Mouse (Mus musculus) spleen, adult 18-20 months (tissue): ENCODE data around the gene Nudt4.

ENCODE experiments used
- DNase-seq, 2 experiments: peaks; one replicate each; pipeline ENCODE4 v3.0.0; 2022; ENCODE audit warnings: mixed read lengths in 2 of 2

Gene Nudt4

GRCm38 (mm10) chr10:95563851-95564845 is at the start of gene Nudt4:
Nudt4 (minus strand) TSS chr10:95564146.
- peak; percentile 72 to 83 for DNase-seq

- no peak for DNase-seq
Observed at GRCm38 (mm10) chr10:95611331-95611721, 47.4 kb upstream of the Nudt4 start.

GRCm38 (mm10) chr10:95610666-95611330 is 46.9 kb upstream of the Nudt4 start:
- no peak for DNase-seq

DNA sequence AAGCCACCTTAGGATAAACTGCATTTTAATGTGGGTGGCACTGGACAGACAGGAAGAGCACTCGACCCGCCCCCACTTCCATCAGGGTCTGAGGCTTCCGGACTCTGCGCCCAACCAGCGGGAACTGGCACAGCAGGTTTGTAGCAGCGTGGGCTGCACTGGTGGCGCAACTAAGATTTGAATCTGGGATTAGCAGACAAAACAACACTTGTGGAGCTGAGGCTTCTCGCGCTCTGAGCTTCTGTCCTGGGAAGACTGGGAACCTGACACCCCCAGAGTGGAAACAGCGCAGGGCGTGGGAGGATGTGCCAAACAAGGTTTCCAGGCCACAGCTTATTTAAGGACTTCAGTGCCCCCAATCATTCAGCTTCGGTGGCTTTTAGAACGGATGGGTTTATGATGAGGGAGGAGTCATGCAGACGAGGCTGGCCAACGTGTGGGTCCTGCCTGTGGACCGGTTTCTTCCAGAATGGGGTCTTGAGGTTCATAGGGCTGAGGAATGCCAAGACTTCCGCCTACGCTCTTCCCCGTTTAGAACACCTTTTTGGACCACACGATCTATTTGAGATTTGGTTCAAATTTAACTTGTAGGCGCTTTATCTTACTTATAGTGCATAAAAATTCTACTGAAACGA is 41.1 kb upstream of the Nudt4 start:
- no peak for DNase-seq

GRCm38 (mm10) chr10:95600527-95600926 is 36.6 kb upstream of the Nudt4 start:
- DNase-seq, result no peak

DNA sequence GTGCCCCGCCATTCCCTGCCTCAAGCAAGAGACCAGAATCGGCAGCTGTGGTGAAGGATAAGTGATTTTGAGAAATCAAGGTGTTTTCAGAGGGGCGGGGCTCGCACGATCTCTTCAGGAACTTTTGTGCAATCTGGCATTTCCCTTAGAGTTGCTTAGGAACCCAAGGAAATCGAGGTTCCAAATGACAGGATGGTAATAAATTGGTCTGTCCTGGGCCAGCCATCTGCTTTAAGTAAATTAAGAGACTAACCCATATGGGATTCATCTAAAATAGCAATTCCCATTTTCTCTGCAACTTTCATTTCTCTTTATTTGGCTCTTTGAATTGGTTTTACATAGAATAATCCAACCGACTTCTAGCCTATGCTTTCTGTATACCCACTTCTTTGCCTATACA is 35.8 kb upstream of the Nudt4 start:
- DNase-seq, result no peak

- DNase-seq, result no peak
Observed at GRCm38 (mm10) chr10:95598056-95598587, 34.2 kb upstream of the Nudt4 start.

DNA sequence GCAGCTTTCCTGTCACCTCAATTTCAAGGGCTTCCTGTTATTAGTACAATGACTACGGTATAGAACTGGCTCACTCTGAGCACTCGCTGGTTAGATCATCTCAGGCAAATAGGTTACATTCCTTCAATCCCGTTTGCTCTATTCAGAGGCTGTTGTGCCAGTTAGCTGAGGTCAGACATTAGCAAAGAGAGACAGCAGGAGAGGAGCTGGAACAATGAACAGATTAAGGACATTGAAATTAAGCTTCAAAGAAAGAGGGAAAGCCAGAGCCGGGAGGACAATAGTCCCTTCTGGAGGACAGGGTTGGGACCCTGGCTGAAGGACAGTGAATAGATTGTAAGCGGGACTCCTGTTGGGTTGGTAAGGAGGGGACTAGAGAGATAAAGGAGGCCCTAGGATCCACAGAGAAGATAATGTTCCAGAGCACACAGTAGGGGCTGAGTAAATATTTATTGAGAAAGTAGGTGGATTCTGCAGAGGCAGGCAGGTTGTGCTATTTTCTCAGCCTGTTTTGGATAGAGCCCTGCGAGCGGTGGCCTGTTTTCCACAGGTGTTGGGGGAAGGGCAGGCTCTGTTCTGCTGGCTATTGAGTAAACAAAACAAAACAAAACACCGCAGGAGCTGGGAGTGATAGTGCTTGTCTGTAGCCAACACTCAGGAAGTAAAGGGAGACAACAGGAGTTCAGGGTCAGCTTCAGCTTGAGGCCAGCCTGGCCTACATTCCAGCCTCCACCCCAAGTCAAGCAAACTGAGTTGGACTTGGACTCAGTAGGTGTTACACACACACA is 32.1 kb upstream of the Nudt4 start:
- DNase-seq, result no peak

GRCm38 (mm10) chr10:95594414-95594813 is 30.5 kb upstream of the Nudt4 start:
- DNase-seq, result no peak

GRCm38 (mm10) chr10:95591257-95591656 is 27.3 kb upstream of the Nudt4 start:
- DNase-seq, result no peak

DNA sequence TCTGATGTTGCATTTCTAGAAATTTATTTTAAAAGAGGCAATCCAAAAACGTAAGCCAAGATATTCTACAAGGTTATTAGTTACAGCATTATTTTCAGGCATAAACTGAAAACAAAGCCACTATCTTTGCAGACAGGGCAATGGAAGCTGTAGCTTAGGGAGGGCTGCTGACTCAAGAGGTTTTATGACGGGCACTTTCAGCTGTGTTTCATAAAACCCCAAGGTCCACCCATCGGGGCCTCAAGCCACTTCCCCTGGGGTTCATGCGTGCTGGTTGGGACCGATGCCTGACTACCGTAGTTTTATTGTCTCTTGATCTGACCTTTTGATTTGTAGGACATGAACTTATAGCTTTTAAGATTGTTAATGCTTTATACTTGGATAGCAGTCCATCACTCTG is 26.2 kb upstream of the Nudt4 start:
- no peak for DNase-seq

- DNase-seq, result no peak
Observed at GRCm38 (mm10) chr10:95589196-95589595, 25.2 kb upstream of the Nudt4 start.

- DNase-seq, result no peak
Observed at GRCm38 (mm10) chr10:95587509-95588220, 23.7 kb upstream of the Nudt4 start.

- DNase-seq, result no peak
Observed at GRCm38 (mm10) chr10:95585554-95585953, 21.6 kb upstream of the Nudt4 start.

DNA sequence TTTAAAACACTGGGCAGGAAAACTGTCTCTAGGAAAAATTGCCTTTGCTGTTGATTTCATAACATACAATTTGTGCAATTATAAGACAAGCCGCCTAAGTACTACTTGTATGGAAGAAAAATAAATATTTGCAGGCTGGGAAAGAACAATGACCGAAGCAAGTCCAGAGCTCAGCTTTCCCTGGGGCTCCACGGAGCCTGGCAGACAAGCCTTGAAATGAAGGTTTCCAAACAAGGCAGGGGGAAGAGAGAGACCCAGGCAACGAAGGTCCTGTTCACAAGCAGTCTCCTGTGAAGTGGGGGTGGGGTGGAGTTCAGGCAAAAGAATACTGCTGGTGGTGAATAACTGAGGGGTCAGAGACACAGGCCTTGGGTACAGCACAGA is 13.6 kb upstream of the Nudt4 start:
- DNase-seq, result no peak

DNA sequence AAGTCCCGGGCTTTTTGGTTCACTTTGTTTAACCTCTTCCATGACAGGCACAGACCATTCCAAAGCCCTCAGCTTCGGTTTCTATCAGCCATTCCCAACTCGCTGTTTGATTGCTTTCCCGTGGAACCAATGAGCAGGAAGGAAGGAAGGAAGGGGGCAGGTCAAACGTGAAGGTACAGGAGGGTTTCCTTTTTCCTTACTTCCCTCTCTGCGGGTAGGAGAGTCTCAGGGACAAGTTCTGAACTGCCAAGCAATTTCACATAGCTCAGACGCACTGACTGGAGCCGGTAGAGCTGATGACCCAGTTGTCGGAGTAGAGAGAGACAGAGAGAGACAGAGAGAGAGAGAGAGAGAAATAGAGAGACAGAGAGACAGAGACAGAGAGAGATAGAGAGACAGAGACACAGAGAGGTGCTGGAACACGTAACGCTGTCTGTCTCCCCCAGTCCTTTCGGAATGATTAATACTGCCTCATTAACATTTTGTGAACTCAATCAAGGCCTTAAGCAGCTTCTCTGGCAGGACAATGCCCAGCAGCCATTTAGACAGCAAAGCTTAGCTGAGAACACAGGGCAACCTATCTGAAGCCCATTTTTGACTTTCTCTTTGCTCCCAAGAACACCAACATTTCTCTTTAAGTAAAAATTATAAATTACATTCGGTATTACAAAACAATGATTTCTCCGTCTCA is 13.1 kb upstream of the Nudt4 start:
- no peak for DNase-seq

- no peak for DNase-seq
Observed at GRCm38 (mm10) chr10:95575839-95576380, 12.0 kb upstream of the Nudt4 start.

GRCm38 (mm10) chr10:95574994-95575393 is 11.0 kb upstream of the Nudt4 start:
- DNase-seq, result no peak

- no peak for DNase-seq
Observed at GRCm38 (mm10) chr10:95569441-95569840, 5.5 kb upstream of the Nudt4 start.

GRCm38 (mm10) chr10:95568016-95568415 is 4.1 kb upstream of the Nudt4 start:
- no peak for DNase-seq

- DNase-seq, result no peak
Observed at GRCm38 (mm10) chr10:95567550-95567949, 3.6 kb upstream of the Nudt4 start.
